Mouse (Mus musculus): ENCODE measurements around the gene Ube2o. TPM values are rescaled to one million over a fixed set of nuclear protein-coding genes. Genes with fewer than 3 reads are reported as not detected.

Ube2o gene
- polyA plus RNA-seq, 2 experiments = 18.7 to 29.7 TPM

DNA sequence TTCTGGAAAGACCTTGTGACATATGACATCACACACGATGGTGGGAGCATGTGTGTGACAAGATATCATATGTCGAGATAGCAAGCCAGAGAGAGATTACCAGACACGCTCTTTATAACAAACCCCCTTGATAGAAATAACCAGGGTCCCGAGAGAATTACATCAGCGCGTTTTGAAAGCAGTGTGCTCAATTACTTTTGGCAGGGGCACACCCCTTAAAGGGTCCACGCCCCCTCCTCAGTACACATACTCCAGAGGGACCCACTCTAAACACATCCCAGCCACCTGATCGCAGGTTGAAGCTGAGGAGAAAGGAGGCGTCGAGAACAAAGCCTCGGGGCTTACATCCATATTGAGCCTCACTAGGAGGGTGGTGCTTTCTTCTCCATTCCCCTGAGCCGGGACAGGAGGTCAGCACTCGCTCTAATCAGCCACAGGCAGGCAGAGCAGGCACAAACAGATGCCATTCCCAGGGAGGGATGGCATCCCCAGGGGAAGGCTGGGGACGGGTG, 7.8 kb upstream of the Ube2o start:
- no peak overlapping the region for H3K27ac ChIP-seq (replicated peaks; ENCODE audit: low read depth, low read length)
- DNase-seq (ENCODE audit: low spot score) = no peak
- H3K9me3 ChIP-seq (ENCODE audit: control insufficient read depth, low read length) = no peaks in the 10 kb centered on the region
- no peak for ATAC-seq (ENCODE audit: low FRiP score, low read depth)
- TF ChIP-seq POLR2A (IDR thresholded peaks at IDR 0.05; ENCODE audit: borderline replicate concordance, extremely low read depth, insufficient read depth, insufficient read length) = no peak
- H3K9ac ChIP-seq (ENCODE audit: low read depth, low read length, severe bottlenecking) = no peak overlapping the region
- WGBS = 26% methylated on average over 14 of the region's 14 CpGs
- H3K4me3 ChIP-seq (replicated peaks; ENCODE audit: low read length) = no peak overlapping the region
- no peaks in the 10 kb centered on the region for H3K36me3 ChIP-seq (ENCODE audit: control insufficient read depth, insufficient read depth, low read length)
- H3K4me1 ChIP-seq (ENCODE audit: control insufficient read depth, insufficient read depth, low read length) = peaks cover 18% of the 10 kb centered on the region; the same call in 1 of the 2 replicates
- no peaks in the 10 kb centered on the region for H3K27me3 ChIP-seq (ENCODE audit: control insufficient read depth, insufficient read depth, low read length)
- H3K4me2 ChIP-seq (replicated peaks; ENCODE audit: low read depth, low read length, severe bottlenecking) = no peak overlapping the region

DNA sequence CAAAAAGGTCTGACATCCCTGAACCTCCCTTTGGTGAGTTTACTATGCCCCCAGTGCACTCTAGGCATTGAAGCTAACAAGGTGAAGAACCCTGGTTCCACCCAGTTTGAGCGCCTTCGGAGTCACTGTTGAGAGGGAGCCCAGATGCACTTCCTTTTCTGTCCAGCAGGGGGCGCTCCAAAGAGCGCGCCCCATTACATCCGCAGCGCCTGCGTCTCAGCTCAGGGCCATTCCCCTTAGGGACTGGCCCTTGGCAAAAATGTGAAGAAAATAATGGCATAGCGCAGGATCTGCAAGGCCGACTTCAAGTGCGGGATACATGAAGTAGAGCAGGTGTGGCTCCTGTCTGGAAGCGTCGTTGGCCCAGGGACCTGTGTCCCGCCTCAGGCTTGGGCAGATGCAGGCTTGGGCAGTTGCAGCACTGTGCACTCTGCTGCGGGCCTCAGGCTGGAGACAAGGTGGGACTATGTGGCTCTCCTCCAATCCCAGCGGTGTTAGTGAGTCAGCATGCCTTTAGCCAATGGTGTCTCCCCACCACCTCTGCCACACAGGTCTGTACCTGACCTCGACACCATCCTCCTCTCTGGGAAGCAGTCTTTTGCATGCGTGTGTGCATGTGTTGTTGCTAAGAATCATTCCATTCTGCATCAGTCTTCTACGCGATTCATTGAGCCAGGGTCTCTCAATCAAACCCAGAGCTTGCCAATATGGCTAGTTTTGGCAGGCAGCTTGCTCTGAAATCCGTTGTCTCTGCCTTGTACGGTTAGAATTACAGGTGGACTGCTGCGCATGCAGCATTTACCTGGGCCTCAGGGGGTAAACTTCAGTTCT, 5.8 kb upstream of the Ube2o start:
- Histone ChIP-seq H3K36me3 (ENCODE audit: control insufficient read depth, insufficient read depth, low read length) (no peaks in the 10 kb centered on the region), H3K4me1 (ENCODE audit: control insufficient read depth, insufficient read depth, low read length) (peaks cover 11% of the 10 kb centered on the region; the same call in 1 of the 2 replicates), H3K9me3 (ENCODE audit: control insufficient read depth, low read length) (no peaks in the 10 kb centered on the region), H3K27me3 (ENCODE audit: control insufficient read depth, insufficient read depth, low read length) (no peaks in the 10 kb centered on the region), H3K27ac (replicated peaks; ENCODE audit: low read depth, low read length) (no peak overlapping the region), H3K4me3 (replicated peaks; ENCODE audit: low read length) (no peak overlapping the region), H3K4me2 (replicated peaks; ENCODE audit: low read depth, low read length, severe bottlenecking) (peak overlapping the region; percentile 26), H3K9ac (ENCODE audit: low read depth, low read length, severe bottlenecking) (no peak overlapping the region)
- peak; percentile 32; the same call in 1 of the 2 replicates for ATAC-seq (ENCODE audit: low FRiP score, low read depth)
- TF ChIP-seq POLR2A (IDR thresholded peaks at IDR 0.05; ENCODE audit: borderline replicate concordance, extremely low read depth, insufficient read depth, insufficient read length) = no peak
- DNase-seq (ENCODE audit: low spot score) = peak; percentile 38
- 21% methylated on average over 23 of the region's 23 CpGs for WGBS

DNA sequence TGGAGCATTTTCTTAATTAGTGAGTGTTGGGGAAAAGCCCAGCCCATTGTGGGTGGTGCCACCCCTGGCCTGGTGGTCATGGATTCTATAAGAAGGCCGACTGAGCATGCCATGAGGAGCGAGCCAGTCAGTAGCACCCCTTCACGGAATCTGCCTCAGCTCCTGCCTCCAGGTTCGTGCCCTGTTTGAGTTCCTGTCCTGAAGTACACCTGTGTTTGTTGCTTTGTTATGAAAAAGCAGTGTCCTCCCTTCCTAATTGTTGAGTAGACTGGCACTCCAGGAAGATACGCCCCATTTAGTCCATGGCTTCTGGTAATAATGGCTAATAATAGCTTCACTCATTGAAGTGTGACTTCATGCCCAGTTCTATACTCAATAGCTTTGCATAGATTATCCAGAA, 5.1 kb upstream of the Ube2o start, which contains the start of gene Aanat:
Gene Aanat, plus strand, starts transcription at position 123 of the 400 bp plus-strand sequence.
- Histone ChIP-seq H3K27ac (replicated peaks; ENCODE audit: low read depth, low read length) (no peak within 1 kb of the TSS), H3K9me3 (ENCODE audit: control insufficient read depth, low read length) (no peaks in the 10 kb centered on the region), H3K36me3 (ENCODE audit: control insufficient read depth, insufficient read depth, low read length) (no peaks in the 10 kb centered on the region), H3K4me1 (ENCODE audit: control insufficient read depth, insufficient read depth, low read length) (peaks cover 11% of the 10 kb centered on the region; the same call in 1 of the 2 replicates), H3K9ac (ENCODE audit: low read depth, low read length, severe bottlenecking) (no peak within 1 kb of the TSS), H3K4me3 (replicated peaks; ENCODE audit: low read length) (no peak within 1 kb of the TSS), H3K27me3 (ENCODE audit: control insufficient read depth, insufficient read depth, low read length) (no peaks in the 10 kb centered on the region), H3K4me2 (replicated peaks; ENCODE audit: low read depth, low read length, severe bottlenecking) (peak within 1 kb of the TSS; percentile 26)
- no peak for ATAC-seq (ENCODE audit: low FRiP score, low read depth)
- WGBS = 58% methylated on average over 5 of the region's 5 CpGs
- DNase-seq (ENCODE audit: low spot score) = no peak
- TF ChIP-seq POLR2A (IDR thresholded peaks at IDR 0.05; ENCODE audit: borderline replicate concordance, extremely low read depth, insufficient read depth, insufficient read length) = no peak

DNA sequence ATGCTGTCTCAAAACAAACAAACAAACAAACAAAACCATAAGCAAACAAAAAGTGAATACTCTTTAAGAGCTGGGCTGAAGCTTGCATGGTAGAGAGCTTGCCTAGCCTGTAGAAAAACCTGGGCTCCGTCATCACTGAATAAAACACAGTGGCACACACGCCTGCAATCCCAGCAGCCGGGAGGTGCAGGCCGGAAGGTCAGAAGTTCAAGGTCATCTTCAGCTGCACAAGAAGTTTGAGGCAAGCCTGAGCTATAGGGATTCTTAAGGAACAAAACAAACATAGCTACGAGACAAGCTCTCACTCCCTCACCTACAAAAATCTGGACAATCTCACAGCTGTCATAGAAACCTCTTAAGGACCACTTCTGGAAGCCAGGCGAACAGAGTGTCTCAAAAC, 4.4 kb upstream of the Ube2o start:
- H3K9ac ChIP-seq (ENCODE audit: low read depth, low read length, severe bottlenecking) = no peak overlapping the region
- H3K4me1 ChIP-seq (ENCODE audit: control insufficient read depth, insufficient read depth, low read length) = peaks cover 11% of the 10 kb centered on the region; the same call in 1 of the 2 replicates
- WGBS = 69% methylated on average over 6 of the region's 6 CpGs
- no peaks in the 10 kb centered on the region for H3K36me3 ChIP-seq (ENCODE audit: control insufficient read depth, insufficient read depth, low read length)
- H3K9me3 ChIP-seq (ENCODE audit: control insufficient read depth, low read length) = no peaks in the 10 kb centered on the region
- no peak overlapping the region for H3K4me3 ChIP-seq (replicated peaks; ENCODE audit: low read length)
- DNase-seq (ENCODE audit: low spot score) = no peak
- no peak for TF ChIP-seq POLR2A (IDR thresholded peaks at IDR 0.05; ENCODE audit: borderline replicate concordance, extremely low read depth, insufficient read depth, insufficient read length)
- H3K4me2 ChIP-seq (replicated peaks; ENCODE audit: low read depth, low read length, severe bottlenecking) = no peak overlapping the region
- H3K27me3 ChIP-seq (ENCODE audit: control insufficient read depth, insufficient read depth, low read length) = no peaks in the 10 kb centered on the region
- no peak overlapping the region for H3K27ac ChIP-seq (replicated peaks; ENCODE audit: low read depth, low read length)
- ATAC-seq (ENCODE audit: low FRiP score, low read depth) = no peak

DNA sequence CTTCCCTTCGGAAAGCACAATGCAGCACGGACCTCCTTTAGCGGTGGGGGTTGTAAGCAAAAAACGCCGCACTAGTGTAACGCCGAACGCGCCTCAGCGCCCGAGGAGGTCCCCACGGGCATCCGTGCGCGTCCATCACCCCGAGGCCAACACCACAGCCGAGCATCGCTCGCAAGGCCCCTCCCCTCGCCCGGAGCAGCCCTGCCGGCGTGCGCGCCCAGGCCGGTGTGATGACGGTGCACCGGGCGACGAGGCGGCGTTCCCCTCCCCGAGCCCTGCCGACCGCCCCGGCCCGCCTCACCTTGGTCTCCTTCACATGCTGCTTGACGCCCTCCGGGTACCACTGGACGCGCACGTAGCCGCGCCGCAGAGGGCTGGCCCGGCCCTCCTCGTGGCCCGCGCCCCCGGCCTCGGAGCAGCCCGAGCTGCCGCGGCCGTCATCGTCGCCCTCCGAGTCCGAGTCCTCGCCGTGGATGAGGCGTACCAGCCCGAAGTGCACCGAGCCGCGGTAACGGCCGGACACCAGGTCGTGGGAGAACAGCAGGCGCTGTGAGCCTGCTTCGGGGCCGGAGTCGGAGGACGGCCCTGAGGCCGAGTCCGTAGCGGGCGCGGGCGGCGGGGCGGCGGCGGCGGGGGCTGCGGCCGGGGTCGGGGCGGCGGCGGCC, 404 bp downstream of the Ube2o start:
- Histone ChIP-seq H3K27me3 (ENCODE audit: control insufficient read depth, insufficient read depth, low read length) (no peaks in the 10 kb centered on the region), H3K4me3 (replicated peaks; ENCODE audit: low read length) (peak overlapping the region; percentile 92), H3K36me3 (ENCODE audit: control insufficient read depth, insufficient read depth, low read length) (no peaks in the 10 kb centered on the region), H3K9ac (ENCODE audit: low read depth, low read length, severe bottlenecking) (peak overlapping the region; percentile 88), H3K4me2 (replicated peaks; ENCODE audit: low read depth, low read length, severe bottlenecking) (peak overlapping the region; percentile 79), H3K27ac (replicated peaks; ENCODE audit: low read depth, low read length) (peak overlapping the region; percentile 88), H3K4me1 (ENCODE audit: control insufficient read depth, insufficient read depth, low read length) (peaks cover 16% of the 10 kb centered on the region), H3K9me3 (ENCODE audit: control insufficient read depth, low read length) (no peaks in the 10 kb centered on the region)
- no peak for TF ChIP-seq POLR2A (IDR thresholded peaks at IDR 0.05; ENCODE audit: borderline replicate concordance, extremely low read depth, insufficient read depth, insufficient read length)
- ATAC-seq (ENCODE audit: low FRiP score, low read depth) (peak; percentile 64), DNase-seq (ENCODE audit: low spot score) (no peak)
- WGBS = 1% methylated on average over 72 of the region's 91 CpGs
